Mouse (Mus musculus): Measurements from ENCODE around the gene Pdzrn3. TPM values are rescaled to one million over a fixed set of nuclear protein-coding genes. Genes with fewer than 3 reads are reported as not detected.

The Pdzrn3 gene
- polyA plus RNA-seq, 1 experiment from 2014 or later, result 25.8 TPM

DNA sequence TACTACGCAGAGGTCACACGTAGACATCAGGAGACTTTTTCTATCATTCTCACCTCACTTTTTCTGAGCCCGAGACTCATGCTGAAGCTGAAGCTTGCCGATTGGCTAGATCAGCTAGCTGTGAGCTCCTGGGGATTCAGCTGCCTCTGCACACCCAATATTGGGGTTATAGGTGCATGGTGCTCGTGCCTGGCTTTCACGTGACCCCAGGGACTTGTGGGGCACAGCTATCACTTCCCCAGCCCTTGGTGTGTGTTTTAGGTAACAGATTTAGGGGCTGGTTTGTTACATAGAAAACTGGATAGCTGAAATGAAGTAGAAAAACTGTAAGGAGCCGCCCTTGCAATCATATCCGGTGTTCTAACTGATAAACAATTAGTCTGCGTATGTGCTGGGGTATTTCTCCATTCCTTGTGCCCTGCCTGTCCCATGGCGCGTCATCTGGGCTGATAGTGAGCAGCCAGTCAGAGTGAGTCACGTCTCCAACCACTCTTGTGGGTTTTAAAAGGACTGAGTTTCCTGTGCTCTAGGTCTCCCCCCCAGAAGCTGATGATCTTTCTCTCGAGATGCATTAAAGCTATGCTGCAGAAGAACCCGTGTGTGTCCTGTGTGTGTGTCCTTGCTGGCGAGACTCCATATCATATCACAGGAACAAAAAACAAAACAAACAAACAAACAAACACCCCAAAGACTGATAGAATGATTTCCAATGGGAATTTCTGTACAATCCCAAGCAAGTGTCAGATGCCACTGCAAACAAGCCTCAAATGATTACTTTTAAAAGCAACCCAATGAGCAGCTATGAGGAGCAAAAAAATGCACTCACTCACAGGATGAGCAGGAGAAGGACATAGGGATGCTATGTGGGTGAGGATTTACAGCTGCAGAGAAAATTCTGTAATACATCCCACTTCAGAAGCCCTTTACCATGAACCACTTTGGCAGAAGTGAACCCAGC lies 79.9 kb downstream of the Pdzrn3 start:
- Histone ChIP-seq H3K4me3 (no peak overlapping the region), H3K36me3 (no peaks in the 10 kb centered on the region), H3K27me3 (no peaks in the 10 kb centered on the region), H3K4me1 (replicated peaks) (no peaks in the 10 kb centered on the region), H3K27ac (replicated peaks) (no peak overlapping the region), H3K9ac (no peak overlapping the region), H3K4me2 (no peak overlapping the region), H3K9me3 (no peaks in the 10 kb centered on the region)
- WGBS, result 89% methylated on average over 15 of the region's 15 CpGs
- ATAC-seq (ENCODE audit: low FRiP score, low read depth), result no peak

DNA sequence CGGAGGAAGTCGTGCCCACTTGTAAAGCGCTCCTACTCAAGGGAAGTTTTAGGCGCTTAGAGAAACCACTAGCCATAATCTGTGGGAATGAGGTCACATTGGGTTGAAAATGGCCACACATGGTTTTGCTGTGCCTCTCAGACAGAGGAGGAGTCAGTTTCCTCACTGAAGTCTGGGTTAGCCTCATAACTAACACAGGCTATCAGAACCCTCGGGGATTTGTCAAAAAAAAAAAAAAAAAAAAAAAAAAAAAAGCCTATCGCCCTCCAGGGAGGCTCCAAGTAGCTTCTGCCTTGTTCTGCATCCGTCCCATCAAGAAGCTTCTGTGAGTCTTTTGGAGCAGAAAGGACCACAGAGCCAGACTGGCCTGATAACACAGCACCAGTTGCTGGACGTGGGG lies 80.7 kb downstream of the Pdzrn3 start:
- H3K9me3 ChIP-seq, result no peaks in the 10 kb centered on the region
- H3K36me3 ChIP-seq, result no peaks in the 10 kb centered on the region
- no peaks in the 10 kb centered on the region for H3K4me1 ChIP-seq (replicated peaks)
- H3K9ac ChIP-seq, result no peak overlapping the region
- H3K27ac ChIP-seq (replicated peaks), result no peak overlapping the region
- no peak overlapping the region for H3K4me2 ChIP-seq
- 85% methylated on average over 8 of the region's 8 CpGs for WGBS
- H3K4me3 ChIP-seq, result no peak overlapping the region
- no peaks in the 10 kb centered on the region for H3K27me3 ChIP-seq
- no peak for ATAC-seq (ENCODE audit: low FRiP score, low read depth)

DNA sequence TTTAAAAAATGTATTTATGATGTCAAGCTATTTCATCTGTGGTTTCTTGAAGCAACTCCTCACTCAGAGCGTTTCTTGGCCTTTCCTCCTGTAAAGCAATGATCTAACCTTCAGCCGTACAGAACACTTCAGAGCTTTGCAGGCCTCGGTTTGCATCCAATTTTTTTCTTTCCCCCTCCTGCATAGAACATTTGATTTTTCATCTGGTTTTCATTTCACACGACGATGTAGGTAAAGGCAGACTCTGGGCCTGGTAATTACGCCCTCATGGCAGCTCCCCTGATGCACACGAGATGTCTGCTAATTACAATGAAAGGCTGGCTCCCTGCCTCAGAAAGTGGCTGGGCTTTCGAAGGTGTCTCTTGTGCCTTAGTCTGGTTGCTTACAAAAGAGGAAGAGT lies 81.4 kb downstream of the Pdzrn3 start:
- Histone ChIP-seq H3K27me3 (no peaks in the 10 kb centered on the region), H3K4me2 (no peak overlapping the region), H3K27ac (replicated peaks) (no peak overlapping the region), H3K9ac (no peak overlapping the region), H3K9me3 (no peaks in the 10 kb centered on the region), H3K4me1 (replicated peaks) (no peaks in the 10 kb centered on the region), H3K4me3 (no peak overlapping the region), H3K36me3 (no peaks in the 10 kb centered on the region)
- ATAC-seq (ENCODE audit: low FRiP score, low read depth), result no peak
- 49% methylated on average over 8 of the region's 8 CpGs for WGBS

DNA sequence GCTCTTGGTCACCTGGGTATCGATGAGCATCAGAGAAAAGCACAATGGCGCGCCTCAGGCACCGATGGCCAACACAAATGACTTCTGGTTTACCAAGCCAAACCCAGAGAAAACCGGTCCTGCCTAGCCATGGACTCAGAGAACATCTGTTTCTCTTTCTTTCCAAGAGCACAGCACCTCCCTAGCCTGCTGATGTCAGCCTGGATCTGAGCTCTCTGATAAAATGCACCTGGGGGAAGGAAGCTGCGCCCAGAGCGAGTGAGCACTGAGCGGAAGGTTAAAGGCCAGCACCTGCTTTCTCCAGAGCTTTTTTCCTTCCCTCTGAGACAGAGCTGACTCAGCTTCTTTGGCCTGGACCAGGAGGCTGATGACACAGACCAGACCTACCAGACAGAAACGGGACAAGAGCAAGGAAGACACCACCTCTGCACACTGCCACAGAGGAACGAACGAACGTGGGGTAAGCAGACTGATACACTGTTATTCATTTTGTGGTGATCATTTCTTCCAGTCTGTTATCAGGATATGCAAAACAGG lies 84.6 kb downstream of the Pdzrn3 start:
- Histone ChIP-seq H3K4me1 (replicated peaks) (no peaks in the 10 kb centered on the region), H3K4me3 (no peak overlapping the region), H3K36me3 (no peaks in the 10 kb centered on the region), H3K27ac (replicated peaks) (no peak overlapping the region), H3K4me2 (no peak overlapping the region), H3K27me3 (no peaks in the 10 kb centered on the region), H3K9ac (no peak overlapping the region), H3K9me3 (no peaks in the 10 kb centered on the region)
- no peak for ATAC-seq (ENCODE audit: low FRiP score, low read depth)
- 86% methylated on average over 12 of the region's 12 CpGs for WGBS

DNA sequence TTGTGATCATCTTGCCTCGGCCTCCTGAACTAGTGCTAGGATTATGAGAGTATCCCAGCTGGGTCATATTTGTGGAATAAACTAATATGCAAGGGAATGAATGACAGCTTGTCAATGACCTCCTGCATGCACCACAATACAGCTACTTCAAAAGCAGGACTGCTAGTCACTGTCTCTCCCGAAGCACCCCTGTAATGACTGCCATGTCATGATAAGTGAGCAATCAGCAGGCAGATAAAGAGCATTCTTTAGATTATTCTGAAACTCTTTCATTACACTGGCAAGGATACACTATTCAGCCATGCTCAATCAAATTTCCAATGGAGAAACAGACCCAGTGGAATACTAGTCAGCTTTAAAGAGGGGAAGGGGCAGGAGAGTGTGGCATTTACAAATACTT lies 85.8 kb downstream of the Pdzrn3 start:
- no peaks in the 10 kb centered on the region for H3K36me3 ChIP-seq
- ATAC-seq (ENCODE audit: low FRiP score, low read depth), result no peak
- H3K4me1 ChIP-seq (replicated peaks), result no peaks in the 10 kb centered on the region
- H3K27ac ChIP-seq (replicated peaks), result no peak overlapping the region
- WGBS, result 55% methylated on average over 2 of the region's 2 CpGs
- no peaks in the 10 kb centered on the region for H3K9me3 ChIP-seq
- H3K4me3 ChIP-seq, result no peak overlapping the region
- no peak overlapping the region for H3K4me2 ChIP-seq
- H3K9ac ChIP-seq, result no peak overlapping the region
- no peaks in the 10 kb centered on the region for H3K27me3 ChIP-seq

DNA sequence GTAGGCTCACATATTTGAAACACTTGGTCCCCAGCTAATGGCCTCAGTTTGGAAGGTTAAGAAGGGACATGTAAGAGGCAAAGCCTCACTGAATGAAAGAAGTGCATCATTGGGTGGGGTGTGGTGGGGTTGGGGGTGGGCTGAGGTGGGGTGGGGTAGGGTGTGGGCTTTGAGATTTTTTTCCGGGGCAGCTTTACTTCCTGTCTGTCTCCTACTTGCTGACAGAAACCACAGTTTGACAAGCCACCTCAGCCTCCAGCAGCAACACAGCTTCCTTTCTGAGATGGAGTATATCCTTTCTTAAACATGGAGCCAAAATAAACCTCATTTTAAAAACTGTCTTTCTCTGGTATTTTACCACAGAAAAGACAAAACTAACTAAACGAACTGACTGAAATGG lies 87.5 kb downstream of the Pdzrn3 start:
- Histone ChIP-seq H3K9ac (no peak overlapping the region), H3K27ac (replicated peaks) (no peak overlapping the region), H3K36me3 (no peaks in the 10 kb centered on the region), H3K4me1 (replicated peaks) (no peaks in the 10 kb centered on the region), H3K27me3 (no peaks in the 10 kb centered on the region), H3K4me2 (no peak overlapping the region), H3K9me3 (no peaks in the 10 kb centered on the region), H3K4me3 (no peak overlapping the region)
- WGBS, result 73% methylated on average over 2 of the region's 2 CpGs
- no peak for ATAC-seq (ENCODE audit: low FRiP score, low read depth)

DNA sequence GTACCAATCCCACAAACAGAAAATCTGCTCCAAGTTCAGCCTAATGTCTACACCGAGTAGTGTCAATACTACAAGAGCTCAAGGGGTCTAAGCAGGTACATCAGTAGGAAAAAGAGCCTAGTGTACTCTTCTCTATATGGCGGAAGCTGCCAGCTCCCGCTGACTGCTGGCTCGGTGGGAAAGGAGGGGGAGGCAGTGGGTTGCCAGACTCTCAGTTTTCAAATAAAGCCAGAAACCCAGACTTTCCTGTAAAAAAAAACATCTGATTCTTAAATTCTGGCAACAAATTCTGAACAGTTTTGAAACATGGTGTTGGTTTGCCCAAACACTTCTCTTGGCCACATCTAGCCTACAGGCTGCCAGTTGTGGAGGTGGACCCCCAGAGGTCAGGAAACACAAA lies 88.3 kb downstream of the Pdzrn3 start:
- H3K36me3 ChIP-seq, result no peaks in the 10 kb centered on the region
- ATAC-seq (ENCODE audit: low FRiP score, low read depth), result no peak
- no peaks in the 10 kb centered on the region for H3K4me1 ChIP-seq (replicated peaks)
- H3K27me3 ChIP-seq, result no peaks in the 10 kb centered on the region
- H3K4me3 ChIP-seq, result no peak overlapping the region
- no peak overlapping the region for H3K9ac ChIP-seq
- H3K4me2 ChIP-seq, result no peak overlapping the region
- WGBS, result 65% methylated on average over 4 of the region's 4 CpGs
- no peak overlapping the region for H3K27ac ChIP-seq (replicated peaks)
- no peaks in the 10 kb centered on the region for H3K9me3 ChIP-seq

DNA sequence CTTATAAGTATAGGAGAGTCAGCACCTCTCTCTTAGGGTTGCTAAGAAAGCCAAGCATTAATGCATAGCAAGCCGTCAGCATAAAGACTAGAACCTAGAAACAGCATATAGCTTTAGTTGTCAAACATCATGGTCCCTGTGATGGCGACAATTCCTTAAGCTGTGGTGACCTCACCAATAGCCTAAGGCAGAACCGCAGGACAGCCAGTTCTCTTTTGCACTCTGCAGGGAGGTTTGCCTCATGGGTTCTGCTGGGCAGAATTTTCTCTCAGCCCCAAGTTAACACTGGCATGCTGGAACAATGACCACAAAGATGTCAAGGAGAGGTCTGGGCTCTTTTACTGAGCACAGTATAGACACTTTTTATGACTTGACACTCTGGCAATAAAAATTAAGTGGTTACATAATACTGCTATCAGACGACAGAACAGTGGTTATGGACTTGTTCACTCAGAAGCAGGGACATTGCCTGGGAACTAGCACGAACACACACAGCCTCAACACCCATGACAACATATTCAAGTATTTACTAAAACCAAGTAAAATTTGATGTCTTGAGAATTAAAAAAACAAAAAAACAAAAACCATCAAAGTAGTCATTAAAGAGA lies 90.0 kb downstream of the Pdzrn3 start:
- Histone ChIP-seq H3K4me3 (no peak overlapping the region), H3K9me3 (no peaks in the 10 kb centered on the region), H3K27ac (replicated peaks) (no peak overlapping the region), H3K27me3 (no peaks in the 10 kb centered on the region), H3K9ac (no peak overlapping the region), H3K4me1 (replicated peaks) (no peaks in the 10 kb centered on the region), H3K4me2 (no peak overlapping the region), H3K36me3 (no peaks in the 10 kb centered on the region)
- ATAC-seq (ENCODE audit: low FRiP score, low read depth), result no peak
- 87% methylated on average over 5 of the region's 5 CpGs for WGBS

DNA sequence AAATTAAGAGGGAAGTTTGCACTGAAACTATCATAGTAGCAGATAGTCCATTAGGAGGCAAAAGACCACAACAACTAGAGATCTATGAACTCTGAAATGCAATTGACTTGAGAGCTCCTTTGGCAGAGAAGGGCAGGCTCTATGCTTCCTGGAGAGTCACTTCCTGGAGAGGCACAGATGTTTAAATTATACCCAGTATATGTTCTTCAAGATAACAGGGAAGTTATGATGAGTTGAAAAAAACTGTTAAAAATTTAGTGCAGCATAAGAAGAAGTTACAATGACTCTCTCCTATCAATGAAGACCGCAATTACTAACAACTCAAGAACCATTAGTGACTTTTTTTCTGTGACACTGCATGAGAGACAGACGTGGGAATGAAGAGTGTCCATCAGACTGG lies 90.6 kb downstream of the Pdzrn3 start:
- Histone ChIP-seq H3K9me3 (no peaks in the 10 kb centered on the region), H3K4me1 (replicated peaks) (peaks cover under 1% of the 10 kb centered on the region; the same call in 1 of the 2 replicates), H3K36me3 (no peaks in the 10 kb centered on the region), H3K4me3 (no peak overlapping the region), H3K27me3 (no peaks in the 10 kb centered on the region), H3K27ac (replicated peaks) (no peak overlapping the region), H3K4me2 (no peak overlapping the region), H3K9ac (no peak overlapping the region)
- ATAC-seq (ENCODE audit: low FRiP score, low read depth), result no peak
- 89% methylated on average over 2 of the region's 2 CpGs for WGBS

DNA sequence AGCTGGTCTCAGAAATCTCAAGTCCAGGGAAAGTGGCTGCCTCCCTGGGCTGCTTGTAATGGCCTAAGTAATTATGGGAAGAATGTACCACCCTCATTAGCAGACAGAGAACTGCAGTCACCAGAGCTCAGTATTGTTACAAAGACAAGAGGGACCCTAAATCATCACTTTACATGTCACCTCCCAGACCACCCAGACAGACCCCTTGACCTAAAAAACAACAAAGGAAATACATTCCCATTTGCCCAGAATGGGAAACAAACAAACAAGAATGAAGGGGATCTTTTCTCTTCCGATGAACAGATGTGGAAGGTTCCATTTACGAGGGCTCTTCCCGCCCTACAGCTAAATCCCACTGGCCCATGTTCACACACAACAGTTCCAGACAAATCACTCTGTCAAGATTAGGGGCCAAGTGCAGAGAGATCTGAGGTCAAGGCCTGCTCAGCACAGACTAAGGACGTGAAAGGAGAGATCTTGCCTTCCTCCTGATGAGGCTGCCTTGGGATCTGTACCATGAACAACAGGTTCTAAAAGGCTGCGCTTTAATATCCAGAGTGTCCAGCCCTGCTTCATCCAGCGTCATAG lies 93.2 kb downstream of the Pdzrn3 start:
- H3K9me3 ChIP-seq, result no peaks in the 10 kb centered on the region
- no peaks in the 10 kb centered on the region for H3K36me3 ChIP-seq
- peaks cover 14% of the 10 kb centered on the region; the same call in 1 of the 2 replicates for H3K4me1 ChIP-seq (replicated peaks)
- no peak overlapping the region for H3K4me3 ChIP-seq
- H3K4me2 ChIP-seq, result no peak overlapping the region
- no peak overlapping the region for H3K9ac ChIP-seq
- no peak for ATAC-seq (ENCODE audit: low FRiP score, low read depth)
- H3K27ac ChIP-seq (replicated peaks), result no peak overlapping the region
- WGBS, result 54% methylated on average over 6 of the region's 6 CpGs
- no peaks in the 10 kb centered on the region; the same call in 1 of the 2 replicates for H3K27me3 ChIP-seq

DNA sequence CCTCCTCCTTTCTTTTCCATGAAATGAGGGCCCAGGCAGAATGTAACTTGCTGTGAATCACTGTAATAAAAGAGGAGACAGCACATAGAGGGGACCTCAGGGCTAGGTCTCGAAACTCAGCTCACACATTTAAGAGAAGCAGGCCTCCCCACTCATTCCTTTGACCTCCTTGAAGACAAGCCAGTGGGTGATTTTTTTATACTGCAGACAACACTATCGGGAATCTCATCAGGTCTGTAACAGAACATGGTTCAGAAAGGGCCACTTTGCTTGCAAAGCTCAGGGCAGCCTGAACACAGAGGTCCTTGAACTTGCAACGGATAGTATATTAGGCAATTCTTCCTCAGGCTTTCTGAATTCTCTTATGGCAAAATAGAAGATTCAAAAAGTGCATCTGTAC lies 93.8 kb downstream of the Pdzrn3 start:
- WGBS, result 56% methylated on average over 3 of the region's 3 CpGs

DNA sequence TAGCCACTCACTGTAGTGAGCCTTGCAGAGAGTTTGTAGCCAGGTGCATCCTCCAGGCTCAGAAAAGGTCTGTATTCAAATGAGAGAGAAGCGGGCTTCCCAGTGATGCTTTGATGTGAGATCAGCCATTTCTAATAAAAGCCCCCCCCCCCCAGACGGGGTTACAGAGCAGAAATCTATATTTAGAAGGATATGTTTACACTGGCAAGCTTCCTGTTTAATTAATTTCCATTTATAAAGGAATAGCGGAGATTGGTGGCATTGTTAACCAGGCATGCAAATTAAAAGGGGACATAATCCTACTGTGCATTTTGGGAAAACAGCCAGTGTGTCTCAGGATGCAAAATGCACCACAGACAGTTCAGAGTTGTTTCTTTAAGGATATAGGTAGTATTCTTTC lies 96.1 kb downstream of the Pdzrn3 start:
- Histone ChIP-seq H3K27me3 (no peaks in the 10 kb centered on the region; the same call in 1 of the 2 replicates), H3K4me1 (replicated peaks) (peaks cover 20% of the 10 kb centered on the region; the same call in 1 of the 2 replicates), H3K36me3 (no peaks in the 10 kb centered on the region), H3K9ac (no peak overlapping the region), H3K4me3 (no peak overlapping the region), H3K27ac (replicated peaks) (no peak overlapping the region), H3K9me3 (no peaks in the 10 kb centered on the region), H3K4me2 (no peak overlapping the region)
- ATAC-seq (ENCODE audit: low FRiP score, low read depth), result no peak
- 20% methylated on average over 3 of the region's 3 CpGs for WGBS

More for the DNA sequence above, 93.8 kb downstream of the Pdzrn3 start:
- no peak for ATAC-seq (ENCODE audit: low FRiP score, low read depth)
- Histone ChIP-seq H3K4me1 (replicated peaks) (peaks cover 14% of the 10 kb centered on the region; the same call in 1 of the 2 replicates), H3K36me3 (no peaks in the 10 kb centered on the region), H3K9me3 (no peaks in the 10 kb centered on the region), H3K4me2 (no peak overlapping the region), H3K4me3 (no peak overlapping the region), H3K27ac (replicated peaks) (no peak overlapping the region), H3K9ac (no peak overlapping the region), H3K27me3 (no peaks in the 10 kb centered on the region; the same call in 1 of the 2 replicates)

Data from hindbrain, embryonic 15.5 days (tissue).